Comparison of ENCODE assay signal across 9 mouse cellular contexts in the genomic region with DNA sequence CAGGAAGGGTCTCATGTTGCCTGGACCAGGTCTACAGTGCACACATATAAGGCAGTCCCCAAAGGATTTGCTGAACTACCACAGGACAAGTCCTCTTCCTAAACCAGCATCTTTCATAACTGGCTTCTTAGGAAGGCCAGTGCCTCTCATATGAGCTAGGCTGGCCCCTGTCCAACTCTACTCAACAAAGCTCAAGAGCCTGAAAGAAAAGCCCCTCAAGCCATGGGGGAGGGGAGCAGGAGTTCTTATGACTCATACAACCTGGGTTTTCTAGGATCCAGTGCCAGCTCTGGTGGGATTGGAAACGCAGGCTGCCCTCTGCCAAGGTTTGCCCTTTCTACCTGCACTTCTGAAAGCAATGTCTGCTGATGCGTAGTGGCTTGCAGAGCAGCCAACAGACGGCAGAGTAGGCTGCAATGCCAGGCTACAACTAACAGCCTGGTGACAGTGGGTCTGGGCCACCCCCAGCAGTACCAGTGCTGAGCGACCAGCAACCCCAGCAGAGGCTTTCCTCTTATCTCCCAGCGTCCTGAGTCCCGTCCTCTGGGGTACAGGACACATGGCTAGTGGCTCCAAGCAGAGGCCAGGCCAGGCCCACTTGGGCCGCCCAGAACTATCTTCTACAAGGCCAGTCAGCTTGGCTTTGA.
DNase-seq lines count a peak whose midpoint lies in the region; ATAC-seq and TF ChIP-seq lines count a peak whose summit lies in the region.
"Had no signal": no experiment of that assay in that cellular context is flagged by ENCODE, and none has a peak within 500 bp of the region (broad histone marks: within the 10 kb centered on the region; RNA-seq: fewer than 3 reads in every experiment).

No protein-coding gene starts in this region.

- H3K4me3 ChIP-seq in forebrain, embryonic 12.5 days (replicated peaks): no peak overlapping the region
- no peak overlapping the region for H3K4me3 ChIP-seq in hindbrain, embryonic 15.5 days
- no peak overlapping the region for H3K4me3 ChIP-seq in midbrain, postnatal 0 days (ENCODE audit: low read depth, low read length)

- no peak for ATAC-seq in forebrain, embryonic 12.5 days (ENCODE audit: low FRiP score)
- no peak; the same call in 1 of the 2 replicates for ATAC-seq in hindbrain, embryonic 15.5 days (ENCODE audit: low FRiP score, low read depth)
- ATAC-seq in midbrain, postnatal 0 days (ENCODE audit: low FRiP score): no peak
- no peak for ATAC-seq in monocyte, adult 5-6 weeks (replicated peaks; ENCODE audit: insufficient number of reproducible peaks, low FRiP score, low TSS enrichment, poor library complexity, severe bottlenecking)
- no peak for ATAC-seq in megakaryocyte, adult 5-6 weeks (ENCODE audit: poor library complexity, severe bottlenecking)

- DNase-seq in kidney, postnatal 14 days: peak; percentile 14
- DNase-seq in kidney, adult 9 months: no peak
- DNase-seq in midbrain, postnatal 0 days (ENCODE audit: low spot score): peak; percentile 76
- DNase-seq: right cerebral cortex, postnatal 4 days; thymus, postnatal 14 days had no signal

- H3K4me1 ChIP-seq in forebrain, embryonic 12.5 days: peaks cover 17% of the 10 kb centered on the region
- peaks cover 10% of the 10 kb centered on the region for H3K4me1 ChIP-seq in hindbrain, embryonic 15.5 days (replicated peaks)
- no peaks in the 10 kb centered on the region for H3K4me1 ChIP-seq in midbrain, postnatal 0 days (ENCODE audit: insufficient read depth, low read length)

- H3K9me3 ChIP-seq in forebrain, embryonic 12.5 days: no peaks in the 10 kb centered on the region
- no peaks in the 10 kb centered on the region for H3K9me3 ChIP-seq in hindbrain, embryonic 15.5 days
- no peaks in the 10 kb centered on the region for H3K9me3 ChIP-seq in midbrain, postnatal 0 days (ENCODE audit: low read length)

- WGBS in forebrain, embryonic 12.5 days: 78% methylated on average over 7 of the region's 7 CpGs
- WGBS in hindbrain, embryonic 15.5 days: 80% methylated on average over 7 of the region's 7 CpGs
- WGBS in midbrain, postnatal 0 days: 70% methylated on average over 7 of the region's 7 CpGs

- peaks cover 26% of the 10 kb centered on the region for H3K36me3 ChIP-seq in forebrain, embryonic 12.5 days (replicated peaks)
- H3K36me3 ChIP-seq in hindbrain, embryonic 15.5 days: peaks cover 24% of the 10 kb centered on the region
- H3K36me3 ChIP-seq in midbrain, postnatal 0 days (ENCODE audit: insufficient read depth, low read length): peaks cover 35% of the 10 kb centered on the region

- H3K27ac ChIP-seq in forebrain, embryonic 12.5 days: peak overlapping the region; percentile 71
- peak overlapping the region; percentile 18; the same call in 1 of the 2 replicates for H3K27ac ChIP-seq in hindbrain, embryonic 15.5 days (replicated peaks)
- H3K27ac ChIP-seq in midbrain, postnatal 0 days (ENCODE audit: low read depth, low read length): no peak overlapping the region

- no peaks in the 10 kb centered on the region for H3K27me3 ChIP-seq in forebrain, embryonic 12.5 days
- H3K27me3 ChIP-seq in hindbrain, embryonic 15.5 days: no peaks in the 10 kb centered on the region
- no peaks in the 10 kb centered on the region for H3K27me3 ChIP-seq in midbrain, postnatal 0 days (ENCODE audit: insufficient read depth, low read length)

- H3K9ac ChIP-seq in forebrain, embryonic 12.5 days: no peak overlapping the region
- H3K9ac ChIP-seq in hindbrain, embryonic 15.5 days: no peak overlapping the region
- no peak overlapping the region for H3K9ac ChIP-seq in midbrain, postnatal 0 days (replicated peaks; ENCODE audit: low read length, poor library complexity, severe bottlenecking)

- no peak overlapping the region for H3K4me2 ChIP-seq in forebrain, embryonic 12.5 days
- no peak overlapping the region for H3K4me2 ChIP-seq in hindbrain, embryonic 15.5 days
- no peak overlapping the region for H3K4me2 ChIP-seq in midbrain, postnatal 0 days (ENCODE audit: low read depth, low read length, poor library complexity, severe bottlenecking)

- no peak for TF ChIP-seq CTCF in midbrain, postnatal 0 days (IDR thresholded peaks at IDR 0.05)
